Mouse (Mus musculus): ENCODE results near the gene Ly6g5b. TPM values are rescaled to one million over a fixed set of nuclear protein-coding genes. Genes with fewer than 3 reads are reported as not detected.

The Ly6g5b gene
- polyA plus RNA-seq, 1 experiment from 2014 or later: 0.70 TPM

DNA sequence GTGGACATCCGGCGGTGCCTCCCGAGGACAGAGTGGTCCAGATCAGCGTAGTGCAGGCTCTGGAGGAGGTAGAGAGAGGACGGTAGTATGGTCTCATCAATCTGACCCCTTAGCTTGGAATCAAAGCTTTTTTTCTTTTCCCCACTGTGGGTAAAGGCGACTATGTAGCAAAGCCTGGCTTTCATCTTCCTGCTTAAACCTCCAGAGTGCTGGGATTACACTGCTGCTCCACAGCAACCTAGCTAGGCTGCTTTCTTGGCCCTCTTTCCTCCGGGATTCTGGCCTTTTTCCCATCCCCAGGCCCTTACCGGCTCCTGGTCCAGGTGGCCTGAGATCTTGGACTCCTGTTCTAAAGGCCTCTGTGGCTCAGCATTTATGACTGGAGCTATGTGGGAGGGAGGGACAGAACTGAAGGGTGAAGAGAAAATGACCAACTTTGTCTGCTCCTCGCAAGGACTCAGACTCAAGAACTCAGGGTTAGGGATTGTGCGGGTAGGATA lies 50.8 kb downstream of the Ly6g5b start:
- Histone ChIP-seq H3K4me2 (ENCODE audit: low read depth, low read length) (peak overlapping the region; percentile 61), H3K9ac (ENCODE audit: low read depth, low read length) (peak overlapping the region; percentile 56; the same call in 1 of the 2 replicates)
- no peak for ATAC-seq (ENCODE audit: low read depth)

More for the DNA sequence above, 50.8 kb downstream of the Ly6g5b start:
- Histone ChIP-seq H3K36me3 (ENCODE audit: control insufficient read depth, insufficient read depth, low read length) (peaks cover 27% of the 10 kb centered on the region), H3K4me1 (ENCODE audit: control insufficient read depth, insufficient read depth, low read length) (peaks cover 6% of the 10 kb centered on the region; the same call in 1 of the 2 replicates), H3K4me3 (ENCODE audit: low read depth, low read length) (peak overlapping the region; percentile 34), H3K27ac (replicated peaks; ENCODE audit: low read depth, low read length) (peak overlapping the region; percentile 54), H3K9me3 (ENCODE audit: control insufficient read depth, low read length) (no peaks in the 10 kb centered on the region), H3K27me3 (replicated peaks; ENCODE audit: control insufficient read depth, insufficient read depth, low read length) (peaks cover 20% of the 10 kb centered on the region)
- DNase-seq (ENCODE audit: low spot score): no peak
- 21% methylated on average over 9 of the region's 10 CpGs for WGBS

Other genes with a start within 250 kb of the Ly6g5b start
- gene Zbtb12, start 235.9 kb downstream of the Ly6g5b start, polyA plus RNA-seq (2014; fragmentation: Nextera tagmentation; extraction: Ambion mirVana): 0.83 and 1.0 TPM in 2 replicates
- gene Gm20547, start 233.4 kb downstream of the Ly6g5b start, polyA plus RNA-seq (2014; fragmentation: Nextera tagmentation; extraction: Ambion mirVana): not detected in 2 replicates
- 4.0 and 5.6 TPM in 2 replicates for gene C2, start 217.2 kb downstream of the Ly6g5b start, polyA plus RNA-seq (2014; fragmentation: Nextera tagmentation; extraction: Ambion mirVana)
- gene Ehmt2, start 217.0 kb downstream of the Ly6g5b start, polyA plus RNA-seq (2014; fragmentation: Nextera tagmentation; extraction: Ambion mirVana): 61.0 and 65.7 TPM in 2 replicates
- gene Slc44a4, start 201.0 kb downstream of the Ly6g5b start, polyA plus RNA-seq (2014; fragmentation: Nextera tagmentation; extraction: Ambion mirVana): 0.14 and 0.53 TPM in 2 replicates
- gene Neu1, start 184.2 kb downstream of the Ly6g5b start, polyA plus RNA-seq (2014; fragmentation: Nextera tagmentation; extraction: Ambion mirVana): 15.0 and 15.4 TPM in 2 replicates
- gene Hspa1b, start 156.2 kb downstream of the Ly6g5b start, polyA plus RNA-seq (2014; fragmentation: Nextera tagmentation; extraction: Ambion mirVana): 0.69 and 2.3 TPM in 2 replicates
- not detected in 2 replicates for gene Gm20481, start 145.5 kb downstream of the Ly6g5b start, polyA plus RNA-seq (2014; fragmentation: Nextera tagmentation; extraction: Ambion mirVana)
- 7.3 TPM in 2 replicates for gene Hspa1a, start 143.3 kb downstream of the Ly6g5b start, polyA plus RNA-seq (2014; fragmentation: Nextera tagmentation; extraction: Ambion mirVana)
- gene Hspa1l, start 142.7 kb downstream of the Ly6g5b start, polyA plus RNA-seq (2014; fragmentation: Nextera tagmentation; extraction: Ambion mirVana): 0.99 and 1.0 TPM in 2 replicates
- gene Lsm2, start 133.6 kb downstream of the Ly6g5b start, polyA plus RNA-seq (2014; fragmentation: Nextera tagmentation; extraction: Ambion mirVana): 151 and 159 TPM in 2 replicates
- 80.3 and 87.7 TPM in 2 replicates for gene Vars, start 114.4 kb downstream of the Ly6g5b start, polyA plus RNA-seq (2014; fragmentation: Nextera tagmentation; extraction: Ambion mirVana)
- 0.07 and 0.20 TPM in 2 replicates for gene Vwa7, start 98.8 kb downstream of the Ly6g5b start, polyA plus RNA-seq (2014; fragmentation: Nextera tagmentation; extraction: Ambion mirVana)
- 12.2 and 16.5 TPM in 2 replicates for gene Sapcd1, start 87.4 kb downstream of the Ly6g5b start, polyA plus RNA-seq (2014; fragmentation: Nextera tagmentation; extraction: Ambion mirVana)
- gene Msh5, start 68.7 kb downstream of the Ly6g5b start, polyA plus RNA-seq (2014; fragmentation: Nextera tagmentation; extraction: Ambion mirVana): 2.5 and 3.4 TPM in 2 replicates
- gene Clic1, start 65.5 kb downstream of the Ly6g5b start, polyA plus RNA-seq (2014; fragmentation: Nextera tagmentation; extraction: Ambion mirVana): 90.9 and 96.9 TPM in 2 replicates
- gene Ddah2, start 56.4 kb downstream of the Ly6g5b start, polyA plus RNA-seq (2014; fragmentation: Nextera tagmentation; extraction: Ambion mirVana): 291 and 341 TPM in 2 replicates
- 9.5 and 21.2 TPM in 2 replicates for gene Ly6g6c, start 50.0 kb downstream of the Ly6g5b start, polyA plus RNA-seq (2014; fragmentation: Nextera tagmentation; extraction: Ambion mirVana)
- gene Mpig6b, start 49.2 kb downstream of the Ly6g5b start, polyA plus RNA-seq (2014; fragmentation: Nextera tagmentation; extraction: Ambion mirVana): 0.55 and 0.96 TPM in 2 replicates
- 9.4 and 11.8 TPM in 2 replicates for gene Ly6g6e, start 38.5 kb downstream of the Ly6g5b start, polyA plus RNA-seq (2014; fragmentation: Nextera tagmentation; extraction: Ambion mirVana)
- gene Ly6g6d, start 37.4 kb downstream of the Ly6g5b start, polyA plus RNA-seq (2014; fragmentation: Nextera tagmentation; extraction: Ambion mirVana): 0.46 and 1.4 TPM in 2 replicates
- gene Ly6g6f, start 29.8 kb downstream of the Ly6g5b start, polyA plus RNA-seq (2014; fragmentation: Nextera tagmentation; extraction: Ambion mirVana): 0.18 TPM in 1 of 2 replicates, not detected in the other
- gene Abhd16a, start 26.2 kb downstream of the Ly6g5b start, polyA plus RNA-seq (2014; fragmentation: Nextera tagmentation; extraction: Ambion mirVana): 77.2 and 92.3 TPM in 2 replicates
- gene Ly6g5c, start 7.1 kb downstream of the Ly6g5b start, polyA plus RNA-seq (2014; fragmentation: Nextera tagmentation; extraction: Ambion mirVana): not detected in 2 replicates
- 13.0 and 13.4 TPM in 2 replicates for gene Gpank1, start 6.0 kb upstream of the Ly6g5b start, polyA plus RNA-seq (2014; fragmentation: Nextera tagmentation; extraction: Ambion mirVana)
- 277 and 279 TPM in 2 replicates for gene Csnk2b, start 6.6 kb upstream of the Ly6g5b start, polyA plus RNA-seq (2014; fragmentation: Nextera tagmentation; extraction: Ambion mirVana)
- 5.6 and 6.0 TPM in 2 replicates for gene D17H6S53E, start 10.9 kb upstream of the Ly6g5b start, polyA plus RNA-seq (2014; fragmentation: Nextera tagmentation; extraction: Ambion mirVana)
- 0.28 TPM in 1 of 2 replicates, not detected in the other for gene Apom, start 16.6 kb upstream of the Ly6g5b start, polyA plus RNA-seq (2014; fragmentation: Nextera tagmentation; extraction: Ambion mirVana)
- 72.2 and 77.3 TPM in 2 replicates for gene Bag6, start 19.8 kb upstream of the Ly6g5b start, polyA plus RNA-seq (2014; fragmentation: Nextera tagmentation; extraction: Ambion mirVana)
- gene Prrc2a, start 49.5 kb upstream of the Ly6g5b start, polyA plus RNA-seq (2014; fragmentation: Nextera tagmentation; extraction: Ambion mirVana): 151 and 172 TPM in 2 replicates
- gene Aif1, start 60.6 kb upstream of the Ly6g5b start, polyA plus RNA-seq (2014; fragmentation: Nextera tagmentation; extraction: Ambion mirVana): 16.5 and 17.7 TPM in 2 replicates
- gene Lst1, start 73.0 kb upstream of the Ly6g5b start, polyA plus RNA-seq (2014; fragmentation: Nextera tagmentation; extraction: Ambion mirVana): 22.2 and 26.9 TPM in 2 replicates
- 2.0 and 3.3 TPM in 2 replicates for gene Ltb, start 79.0 kb upstream of the Ly6g5b start, polyA plus RNA-seq (2014; fragmentation: Nextera tagmentation; extraction: Ambion mirVana)
- gene Tnf, start 86.6 kb upstream of the Ly6g5b start, polyA plus RNA-seq (2014; fragmentation: Nextera tagmentation; extraction: Ambion mirVana): 0.62 and 0.74 TPM in 2 replicates
- gene Lta, start 89.9 kb upstream of the Ly6g5b start, polyA plus RNA-seq (2014; fragmentation: Nextera tagmentation; extraction: Ambion mirVana): 0.34 and 0.40 TPM in 2 replicates
- 0.47 TPM in 1 of 2 replicates, not detected in the other for gene Gm16181, start 105.4 kb upstream of the Ly6g5b start, polyA plus RNA-seq (2014; fragmentation: Nextera tagmentation; extraction: Ambion mirVana)
- 5.1 and 5.2 TPM in 2 replicates for gene Atp6v1g2, start 118.2 kb upstream of the Ly6g5b start, polyA plus RNA-seq (2014; fragmentation: Nextera tagmentation; extraction: Ambion mirVana)
- 3.3 and 4.8 TPM in 2 replicates for gene Nfkbil1, start 120.4 kb upstream of the Ly6g5b start, polyA plus RNA-seq (2014; fragmentation: Nextera tagmentation; extraction: Ambion mirVana)
- gene Ddx39b, start 126.3 kb upstream of the Ly6g5b start, polyA plus RNA-seq (2014; fragmentation: Nextera tagmentation; extraction: Ambion mirVana): 347 and 431 TPM in 2 replicates
- gene H2-D1, start 147.3 kb upstream of the Ly6g5b start, polyA plus RNA-seq (2014; fragmentation: Nextera tagmentation; extraction: Ambion mirVana): 46.9 and 51.7 TPM in 2 replicates
- 0.25 TPM in 1 of 2 replicates, not detected in the other for gene H2-Q1, start 205.0 kb upstream of the Ly6g5b start, polyA plus RNA-seq (2014; fragmentation: Nextera tagmentation; extraction: Ambion mirVana)
- 0.22 and 0.62 TPM in 2 replicates for gene H2-Q2, start 226.8 kb upstream of the Ly6g5b start, polyA plus RNA-seq (2014; fragmentation: Nextera tagmentation; extraction: Ambion mirVana)

Measured in embryonic facial prominence, embryonic 14.5 days (tissue).